Mouse (Mus musculus) kidney, postnatal 0 days (tissue): ENCODE data around the gene Vti1a. TPM values are rescaled to one million over a fixed set of nuclear protein-coding genes. Genes with fewer than 3 reads are reported as not detected.

Source experiments
- ATAC-seq: fragments of 200-750 bp; cut with Nextera tagmentation; replicated peaks from 2 replicates; pipeline ENCODE4 v1.8.0; 2017; ENCODE audit warnings: low read depth, moderate number of reproducible peaks, moderate TSS enrichment, moderate library complexity; ENCODE audit not compliant: low FRiP score
- DNase-seq: peaks from one replicate; pipeline ENCODE4 v3.0.0-alpha.2; 2016; ENCODE audit warnings: low spot score
- H3K27ac ChIP-seq: fragments of 300-500 bp; sonication (generic); 2 replicates; pipeline ENCODE4 v1.5.1; 2014; ENCODE audit warnings: mild to moderate bottlenecking
- H3K27me3 ChIP-seq: fragments of 300-500 bp; sonication (generic); 2 replicates; pipeline ENCODE4 v1.6.1; 2014; ENCODE audit warnings: low read length, mixed read lengths; ENCODE audit not compliant: insufficient read depth
- H3K36me3 ChIP-seq: fragments of 300-500 bp; sonication (generic); 2 replicates; pipeline ENCODE4 v1.6.1; 2014; ENCODE audit warnings: low read length, mixed read lengths; ENCODE audit not compliant: insufficient read depth
- H3K4me1 ChIP-seq: fragments of 300-500 bp; sonication (generic); replicated peaks from 2 replicates; pipeline ENCODE4 v1.6.1; 2014; ENCODE audit warnings: antibody characterized with exemption, low read length, mixed read lengths; ENCODE audit not compliant: insufficient read depth
- H3K4me2 ChIP-seq: fragments of 300-500 bp; sonication (generic); 2 replicates; pipeline ENCODE4 v1.6.1; 2014; ENCODE audit warnings: mild to moderate bottlenecking, low read length, moderate library complexity, mixed read lengths
- H3K4me3 ChIP-seq: fragments of 300-500 bp; sonication (generic); replicated peaks from 2 replicates; pipeline ENCODE4 v1.5.1; 2014; ENCODE audit warnings: low read depth, low read length
- H3K9ac ChIP-seq: fragments of 300-500 bp; sonication (generic); 2 replicates; pipeline ENCODE4 v1.6.1; 2014; ENCODE audit warnings: low read depth, low read length
- H3K9me3 ChIP-seq: fragments of 300-500 bp; sonication (generic); replicated peaks from 2 replicates; pipeline ENCODE4 v1.6.1; 2016; ENCODE audit warnings: low read length, inconsistent platforms, mixed read lengths
- CTCF ChIP-seq: IDR thresholded peaks from 2 replicates; pipeline ENCODE4 v1.5.1; 2016; ENCODE audit warnings: antibody characterized with exemption, low read depth, mild to moderate bottlenecking, moderate library complexity
- WGBS: fragments of 180-500 bp; shearing (Covaris S2); extraction: QIAGEN DNeasy Blood & Tissue Kit; methylation state at CpG from one replicate; pipeline ENCODE4 v1.1.7; 2014; 5-methylcytosine and 5-hydroxymethylcytosine counted together
- polyA plus RNA-seq: library from polyadenylated mRNA; unstranded; fragments of >200 nt; fragmentation: Nextera tagmentation; extraction: Ambion mirVana; gene quantifications from 2 replicates; pipeline ENCODE4 v1.2.1, GENCODE M21; 2015

Vti1a gene
- polyA plus RNA-seq, 1 experiment from 2014 or later = 22.4 TPM

DNA sequence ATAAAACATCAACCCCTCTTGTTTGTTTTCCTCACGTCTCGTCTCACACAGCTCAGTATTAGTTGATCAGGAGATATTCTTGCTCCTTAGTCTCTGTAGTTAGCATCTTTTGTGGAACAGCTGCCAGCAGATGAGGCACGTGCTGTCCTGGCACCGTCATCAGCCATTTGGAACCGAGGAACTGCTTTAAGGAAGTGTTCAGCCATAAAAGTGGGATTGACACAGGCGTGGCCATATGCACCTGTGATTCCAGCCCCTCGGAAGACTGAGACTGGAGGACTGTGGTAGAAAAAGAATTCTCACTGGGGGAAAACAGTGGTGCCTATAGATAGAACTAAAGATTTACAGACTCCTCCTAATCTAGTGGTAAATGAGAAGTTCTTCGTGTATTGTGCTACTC lies 127.5 kb downstream of the Vti1a start:
- H3K36me3 ChIP-seq = no peaks in the 10 kb centered on the region
- no peak overlapping the region for H3K27ac ChIP-seq
- no peak overlapping the region for H3K4me2 ChIP-seq
- no peak for TF ChIP-seq CTCF
- no peak overlapping the region for H3K9ac ChIP-seq
- no peaks in the 10 kb centered on the region for H3K4me1 ChIP-seq
- 67% methylated on average over 8 of the region's 8 CpGs for WGBS
- H3K4me3 ChIP-seq = no peak overlapping the region
- ATAC-seq (no peak), DNase-seq (no peak)
- no peaks in the 10 kb centered on the region for H3K27me3 ChIP-seq
- no peaks in the 10 kb centered on the region for H3K9me3 ChIP-seq

DNA sequence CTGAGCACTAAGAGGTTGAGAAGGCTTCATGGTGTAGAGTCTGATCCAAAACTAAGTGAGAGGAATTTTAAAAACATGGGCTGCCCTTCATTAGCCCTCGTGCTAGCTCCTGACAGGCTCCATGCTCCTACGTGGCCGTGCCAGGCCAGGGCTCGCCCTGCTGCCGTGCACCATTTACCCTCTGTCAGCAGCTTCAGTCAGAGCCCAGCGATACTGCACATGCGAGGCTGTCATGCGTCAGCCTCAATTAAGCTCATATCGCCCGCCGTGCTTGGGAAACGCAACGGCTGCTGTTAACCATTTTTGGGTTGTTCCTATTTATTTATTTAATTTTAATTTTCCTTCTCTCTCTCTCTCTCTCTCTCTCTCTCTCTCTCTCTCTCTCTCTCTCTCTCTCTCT lies 133.0 kb downstream of the Vti1a start:
- ATAC-seq (no peak), DNase-seq (no peak)
- Histone ChIP-seq H3K9me3 (no peaks in the 10 kb centered on the region), H3K27me3 (no peaks in the 10 kb centered on the region), H3K4me2 (no peak overlapping the region), H3K27ac (no peak overlapping the region), H3K36me3 (no peaks in the 10 kb centered on the region), H3K9ac (no peak overlapping the region), H3K4me3 (no peak overlapping the region), H3K4me1 (no peaks in the 10 kb centered on the region)
- TF ChIP-seq CTCF = no peak
- WGBS = 37% methylated on average over 13 of the region's 13 CpGs

DNA sequence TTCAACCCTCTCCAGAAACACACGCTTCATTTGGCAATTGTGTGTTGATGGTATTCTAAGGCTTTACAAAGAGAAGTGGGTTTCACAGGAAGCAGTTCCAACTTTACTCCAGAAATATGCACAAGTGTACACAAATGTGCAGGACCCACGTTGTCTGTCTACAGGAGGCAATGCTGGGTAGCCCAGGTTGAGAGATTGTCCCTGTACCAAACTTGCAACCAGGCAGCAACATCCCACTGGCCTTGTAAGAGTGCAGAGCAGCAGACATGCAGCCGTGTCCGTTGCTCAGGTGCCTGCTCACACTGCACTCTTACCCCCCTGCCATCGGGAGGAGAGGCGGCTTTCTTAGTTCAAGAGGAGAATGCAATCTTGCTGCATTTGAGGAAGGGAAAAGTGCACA lies 133.4 kb downstream of the Vti1a start:
- no peak for DNase-seq
- TF ChIP-seq CTCF = no peak
- Histone ChIP-seq H3K9ac (no peak overlapping the region), H3K4me3 (no peak overlapping the region), H3K36me3 (no peaks in the 10 kb centered on the region), H3K4me1 (no peaks in the 10 kb centered on the region), H3K4me2 (no peak overlapping the region), H3K27me3 (no peaks in the 10 kb centered on the region), H3K27ac (no peak overlapping the region), H3K9me3 (no peaks in the 10 kb centered on the region)
- ATAC-seq = no peak
- 60% methylated on average over 6 of the region's 6 CpGs for WGBS

DNA sequence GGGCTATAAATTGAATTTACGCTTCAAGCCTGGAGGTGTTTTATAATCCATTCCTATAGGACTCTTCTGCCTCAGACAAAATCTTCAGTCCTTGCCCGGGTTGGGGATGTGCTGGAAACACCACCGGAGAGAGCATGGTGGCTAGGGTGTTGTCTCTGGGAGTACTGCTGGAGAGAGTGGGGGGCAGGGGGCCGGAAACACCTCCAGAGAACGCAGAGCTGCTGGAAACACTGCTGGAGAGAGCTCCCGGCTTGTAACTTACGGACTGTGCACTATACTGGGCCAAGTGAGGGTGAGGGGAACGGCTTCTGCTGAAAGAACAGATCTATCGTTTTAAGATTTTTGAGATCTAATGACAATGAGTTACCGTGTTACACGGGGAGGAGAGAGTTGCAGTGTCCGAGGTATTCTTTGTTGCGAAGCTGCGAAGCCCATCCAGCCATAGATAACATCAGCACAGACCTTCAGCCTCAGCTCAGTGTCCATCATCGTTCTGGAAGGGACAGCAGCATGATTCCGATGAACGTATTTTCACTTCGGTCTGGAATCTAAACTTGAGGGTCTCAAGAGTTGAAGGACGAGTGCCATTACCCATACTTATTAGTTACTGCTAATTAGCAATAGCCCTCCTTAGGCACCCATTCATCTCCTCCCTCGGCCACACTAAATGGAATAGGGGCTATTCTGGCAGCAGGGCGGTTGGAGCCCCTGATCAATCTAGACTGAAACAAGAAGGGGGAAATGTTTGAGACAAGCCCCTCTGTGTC lies 140.4 kb downstream of the Vti1a start:
- no peaks in the 10 kb centered on the region for H3K4me1 ChIP-seq
- DNase-seq (no peak), ATAC-seq (no peak)
- peak overlapping the region; percentile 31 for H3K4me2 ChIP-seq
- H3K4me3 ChIP-seq = no peak overlapping the region
- no peak overlapping the region for H3K9ac ChIP-seq
- no peak for TF ChIP-seq CTCF
- H3K27me3 ChIP-seq = no peaks in the 10 kb centered on the region
- H3K27ac ChIP-seq = no peak overlapping the region
- no peaks in the 10 kb centered on the region for H3K36me3 ChIP-seq
- 22% methylated on average over 21 of the region's 21 CpGs for WGBS
- H3K9me3 ChIP-seq = no peaks in the 10 kb centered on the region

DNA sequence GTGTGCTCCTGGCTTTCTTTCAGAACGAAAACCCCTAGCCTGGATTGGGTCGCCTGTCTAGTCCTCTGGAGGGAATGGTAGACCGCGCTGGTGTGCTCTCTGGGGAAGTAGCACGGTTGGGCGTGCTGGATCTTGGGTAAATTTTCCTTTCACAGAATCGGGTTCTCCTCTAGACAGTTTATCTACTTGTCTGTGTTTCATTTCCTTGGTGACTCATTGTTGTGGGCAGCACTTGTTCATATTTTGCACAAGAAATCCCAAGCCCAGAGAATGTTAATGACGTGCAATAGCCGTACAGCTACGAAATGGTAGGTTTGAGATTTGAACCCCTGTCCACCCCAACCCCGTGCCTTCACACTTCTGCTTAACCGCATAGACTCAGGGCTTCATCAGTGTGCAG lies 145.9 kb downstream of the Vti1a start:
- Histone ChIP-seq H3K4me1 (0 out of 2 replicates have a peak, but pooled peaks cover 4% of the 10 kb centered on the region), H3K9me3 (no peaks in the 10 kb centered on the region), H3K9ac (no peak overlapping the region), H3K4me2 (no peak overlapping the region), H3K4me3 (no peak overlapping the region), H3K27me3 (no peaks in the 10 kb centered on the region), H3K36me3 (no peaks in the 10 kb centered on the region), H3K27ac (no peak overlapping the region)
- no peak for TF ChIP-seq CTCF
- DNase-seq (no peak), ATAC-seq (no peak)
- 86% methylated on average over 12 of the region's 12 CpGs for WGBS

DNA sequence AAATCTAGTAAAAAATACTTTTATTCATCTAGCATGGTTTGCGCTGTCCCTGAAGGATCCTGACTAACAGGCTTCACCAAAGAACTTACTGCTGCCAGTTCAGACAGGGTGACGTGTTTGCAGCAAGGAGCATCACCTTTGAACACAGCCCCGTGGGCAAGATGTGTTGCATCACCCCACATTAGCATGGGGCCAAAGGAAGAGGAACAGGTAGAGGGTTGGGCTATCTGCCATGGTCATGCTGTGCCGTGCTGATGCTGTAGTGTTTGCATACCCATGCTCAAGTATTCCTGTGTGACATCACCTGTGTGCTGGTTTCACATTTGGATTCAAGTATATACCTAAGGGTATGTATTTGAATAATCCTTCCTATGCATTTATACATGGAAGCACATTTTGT lies 147.6 kb downstream of the Vti1a start:
- H3K4me1 ChIP-seq = 0 out of 2 replicates have a peak, but pooled peaks cover 4% of the 10 kb centered on the region
- no peak for ATAC-seq
- no peak overlapping the region for H3K4me3 ChIP-seq
- H3K27ac ChIP-seq = no peak overlapping the region
- no peaks in the 10 kb centered on the region for H3K9me3 ChIP-seq
- no peaks in the 10 kb centered on the region for H3K27me3 ChIP-seq
- H3K9ac ChIP-seq = no peak overlapping the region
- WGBS = 89% methylated on average over 4 of the region's 4 CpGs
- no peaks in the 10 kb centered on the region for H3K36me3 ChIP-seq
- TF ChIP-seq CTCF = no peak
- no peak for DNase-seq
- no peak overlapping the region for H3K4me2 ChIP-seq
